Mouse (Mus musculus) ES-E14 (cell line): ENCODE results near the gene Nup93. TPM values are rescaled to one million over a fixed set of nuclear protein-coding genes. Genes with fewer than 3 reads are reported as not detected.

Source experiments
- DNase-seq: peaks from one replicate; pipeline ENCODE4 v3.0.0-alpha.2; 2013; ENCODE audit warnings: low read depth, low spot score
- H3K27ac ChIP-seq: 2 replicates; pipeline ENCODE4 v1.5.1; 2012; ENCODE audit warnings: low read depth, mild to moderate bottlenecking, low read length, moderate library complexity, mixed read lengths; ENCODE audit not compliant: poor library complexity, insufficient read depth, severe bottlenecking
- H3K36me3 ChIP-seq: 2 replicates; pipeline ENCODE4 v1.6.1; 2012; ENCODE audit warnings: mild to moderate bottlenecking, low read length, moderate library complexity, mixed read lengths; ENCODE audit not compliant: control insufficient read depth, poor library complexity, insufficient read depth, severe bottlenecking
- H3K4me1 ChIP-seq, 2 experiments: fragments of 150-350 bp in 1 of 2; sonication (generic) in 1 of 2; 2 replicates each; pipeline ENCODE4 v1.6.1; 2012; ENCODE audit warnings: low read length in 2 of 2, mild to moderate bottlenecking in 1 of 2, mixed read lengths in 1 of 2; ENCODE audit not compliant: control insufficient read depth in 2 of 2, insufficient read depth in 2 of 2, poor library complexity in 1 of 2
- H3K4me3 ChIP-seq, 2 experiments: fragments of 150-350 bp in 1 of 2; sonication (generic) in 1 of 2; 2 replicates each; pipeline ENCODE4 v1.5.1; 2012; ENCODE audit warnings: low read length in 2 of 2, low read depth in 1 of 2, mild to moderate bottlenecking in 1 of 2, mixed read lengths in 1 of 2; ENCODE audit not compliant: insufficient read depth in 1 of 2, poor library complexity in 1 of 2, severe bottlenecking in 1 of 2
- H3K9ac ChIP-seq: 2 replicates; pipeline ENCODE4 v1.6.1; 2012; ENCODE audit warnings: low read depth, mild to moderate bottlenecking, low read length, mixed read lengths; ENCODE audit not compliant: poor library complexity, insufficient read depth, severe bottlenecking
- H3K9me3 ChIP-seq: fragments of 150-350 bp; sonication (generic); 2 replicates; pipeline ENCODE4 v1.6.1; 2012; ENCODE audit warnings: low read depth, mild to moderate bottlenecking, low read length; ENCODE audit not compliant: control insufficient read depth, insufficient read depth
- CHD2 ChIP-seq: IDR thresholded peaks from 2 replicates; pipeline ENCODE4 v1.6.1; 2014; ENCODE audit warnings: mild to moderate bottlenecking, low read depth, low read length, inconsistent platforms
- HCFC1 ChIP-seq: IDR thresholded peaks from 2 replicates; pipeline ENCODE4 v1.6.1; 2012; ENCODE audit warnings: low read length, inconsistent platforms, borderline replicate concordance; ENCODE audit not compliant: insufficient read depth
- MAFK ChIP-seq: IDR thresholded peaks from 2 replicates; pipeline ENCODE4 v1.6.1; 2014; ENCODE audit warnings: mild to moderate bottlenecking, low read depth, low read length, inconsistent platforms; ENCODE audit not compliant: insufficient read depth
- ZC3H11A ChIP-seq: IDR thresholded peaks from 2 replicates; pipeline ENCODE4 v1.6.1; 2012; ENCODE audit warnings: low read depth, mild to moderate bottlenecking, inconsistent platforms, low read length, borderline replicate concordance
- ZNF384 ChIP-seq: IDR thresholded peaks from 2 replicates; pipeline ENCODE4 v1.6.1; 2012; ENCODE audit warnings: low read depth, low read length, inconsistent platforms
- in situ Hi-C, 2 experiments: fragments of 600-800 bp; cut with MboI; formaldehyde crosslinking; loops; one replicate each; pipeline ENCODE4 v1.15.1; 2025; ENCODE audit warnings: low sequenced_read_pairs in 2 of 2, inconsistent platforms in 1 of 2; ENCODE audit not compliant: unreplicated experiment in 2 of 2
- total RNA-seq: library from RNA; depleted of rRNA; stranded (reverse); fragments of 300-350 nt; gene quantifications from 2 replicates; pipeline ENCODE4 v1.2.3, GENCODE M21; 2012

Gene Nup93
- total RNA-seq, 1 experiment, result 92.5 TPM

- Histone ChIP-seq H3K27ac (no peak overlapping the region), H3K36me3 (peaks cover 8% of the 10 kb centered on the region), H3K9ac (no peak overlapping the region), H3K4me1 (no peaks in the 10 kb centered on the region), H3K4me3 (no peak overlapping the region), H3K9me3 (no peaks in the 10 kb centered on the region)
- in situ Hi-C loops, result no loop called here
- no peak for TF ChIP-seq CHD2
- no peak for TF ChIP-seq ZNF384
- no peak for TF ChIP-seq MAFK
- no peak for TF ChIP-seq ZC3H11A
- no peak for TF ChIP-seq HCFC1
- no peak for DNase-seq
Measured at GRCm38 (mm10) chr8:94290606-94291005, 76.2 kb downstream of the Nup93 start.

GRCm38 (mm10) chr8:94292072-94292471 is 77.7 kb downstream of the Nup93 start:
- Histone ChIP-seq H3K36me3 (peaks cover 8% of the 10 kb centered on the region), H3K27ac (no peak overlapping the region)
- TF ChIP-seq CHD2 (no peak), HCFC1 (no peak), MAFK (no peak), ZC3H11A (no peak), ZNF384 (no peak)

GRCm38 (mm10) chr8:94292626-94293025 is 78.3 kb downstream of the Nup93 start:
- Histone ChIP-seq H3K9me3 (no peaks in the 10 kb centered on the region), H3K4me1 (no peaks in the 10 kb centered on the region), H3K4me3 (no peak overlapping the region), H3K27ac (no peak overlapping the region), H3K9ac (no peak overlapping the region), H3K36me3 (peaks cover 8% of the 10 kb centered on the region)
- no peak for DNase-seq
- in situ Hi-C loops, result no loop called here
- TF ChIP-seq ZC3H11A, result no peak
- no peak for TF ChIP-seq MAFK
- no peak for TF ChIP-seq ZNF384
- no peak for TF ChIP-seq HCFC1
- TF ChIP-seq CHD2, result no peak

More at GRCm38 (mm10) chr8:94292072-94292471, 77.7 kb downstream of the Nup93 start:
- Histone ChIP-seq H3K9me3 (no peaks in the 10 kb centered on the region), H3K9ac (no peak overlapping the region), H3K4me3 (no peak overlapping the region), H3K4me1 (no peaks in the 10 kb centered on the region)
- in situ Hi-C loops, result no loop called here
- no peak for DNase-seq

GRCm38 (mm10) chr8:94295687-94296086 is 81.3 kb downstream of the Nup93 start:
- peaks cover 8% of the 10 kb centered on the region for H3K36me3 ChIP-seq
- in situ Hi-C loops, result no loop called here
- H3K4me1 ChIP-seq, result no peaks in the 10 kb centered on the region
- H3K27ac ChIP-seq, result no peak overlapping the region
- TF ChIP-seq CHD2 (no peak), ZC3H11A (no peak), ZNF384 (no peak), MAFK (no peak)
- DNase-seq, result no peak
- H3K9ac ChIP-seq, result no peak overlapping the region
- H3K4me3 ChIP-seq, result no peak overlapping the region
- H3K9me3 ChIP-seq, result no peaks in the 10 kb centered on the region

- Histone ChIP-seq H3K36me3 (peaks cover 11% of the 10 kb centered on the region), H3K9me3 (no peaks in the 10 kb centered on the region), H3K27ac (no peak overlapping the region), H3K4me1 (no peaks in the 10 kb centered on the region), H3K4me3 (no peak overlapping the region), H3K9ac (no peak overlapping the region)
- no peak for TF ChIP-seq ZC3H11A
- TF ChIP-seq CHD2, result no peak
- TF ChIP-seq ZNF384, result no peak
- no peak for TF ChIP-seq MAFK
- no peak for TF ChIP-seq HCFC1
- DNase-seq, result no peak
- in situ Hi-C loops, result no loop called here
Measured at GRCm38 (mm10) chr8:94296312-94296991, 82.1 kb downstream of the Nup93 start.
